Mouse (Mus musculus): ENCODE data around the gene Hcn4.

DNA sequence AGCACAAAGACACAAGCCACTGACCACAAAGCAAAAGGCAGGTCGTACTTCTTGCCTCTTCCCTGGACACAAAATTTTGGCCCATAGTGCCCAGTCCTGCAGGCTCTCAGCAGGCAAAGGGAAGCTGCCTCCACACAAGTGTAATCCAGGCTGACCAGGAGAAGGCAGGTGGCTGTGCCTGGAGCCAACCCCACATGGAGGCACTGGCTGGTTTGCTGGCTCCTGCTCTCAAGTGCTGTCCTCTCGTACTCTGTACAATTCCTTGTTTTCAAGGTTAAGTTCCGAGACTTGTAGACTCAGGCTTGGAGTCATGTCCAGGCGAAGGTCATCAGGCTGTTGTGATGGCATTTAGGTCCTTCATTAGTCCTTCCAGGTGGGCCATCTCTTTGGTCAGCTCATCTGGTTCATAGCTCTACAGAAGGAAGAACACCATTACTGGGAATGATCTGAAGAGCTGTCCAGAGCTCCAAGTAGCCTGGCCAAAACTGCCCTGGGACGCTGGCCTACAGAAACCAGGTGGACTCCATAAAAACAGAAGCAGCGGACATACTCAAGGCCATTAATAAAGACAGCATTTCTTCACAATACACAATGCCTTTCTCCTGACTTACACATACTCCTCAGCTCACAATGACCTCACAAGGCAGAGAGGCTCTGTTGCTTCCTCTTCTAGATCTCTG is 53.9 kb downstream of the Hcn4 start:
- TF ChIP-seq CTCF (IDR thresholded peaks at IDR 0.05; ENCODE audit: borderline replicate concordance, insufficient read depth, low read depth, low read length) (no peak), POLR2A (IDR thresholded peaks at IDR 0.05; ENCODE audit: borderline replicate concordance, insufficient read depth, low read length) (no peak)
